Mouse (Mus musculus): ENCODE data around the gene Olfr469. TPM values are rescaled to one million over a fixed set of nuclear protein-coding genes. Genes with fewer than 3 reads are reported as not detected.
"Not testable (repeated sequence)": the region's sequence is repeated elsewhere in the genome, so short reads cannot be mapped to it uniquely, and the experiment has no call there.

Olfr469 gene
- polyA plus RNA-seq (2015; fragmentation: Nextera tagmentation; extraction: Ambion mirVana) = not detected in 2 replicates

- H3K9ac ChIP-seq; ATAC-seq (ENCODE audit: extremely low read depth, insufficient number of reproducible peaks, low FRiP score, low TSS enrichment); H3K27ac ChIP-seq (replicated peaks); H3K4me3 ChIP-seq; H3K4me1 ChIP-seq; H3K9me3 ChIP-seq; H3K27me3 ChIP-seq (replicated peaks); H3K4me2 ChIP-seq; H3K36me3 ChIP-seq: not testable (repeated sequence)
These were observed at the start of gene Olfr469 for GRCm38 (mm10) chr7:107825441-107825840. Gene Olfr469 (minus strand): TSS chr7:107825541.

GRCm38 (mm10) chr7:107847390-107847789 is 22.0 kb upstream of the Olfr469 start, which contains the start of gene Olfr470:
Gene Olfr470 (minus strand): TSS chr7:107847490.
- H3K36me3 ChIP-seq; H3K27ac ChIP-seq (replicated peaks); H3K4me1 ChIP-seq; H3K4me3 ChIP-seq; H3K27me3 ChIP-seq (replicated peaks); H3K9ac ChIP-seq; H3K4me2 ChIP-seq; ATAC-seq (ENCODE audit: extremely low read depth, insufficient number of reproducible peaks, low FRiP score, low TSS enrichment); H3K9me3 ChIP-seq: not testable (repeated sequence)
- WGBS = 57% methylated on average over 1 of the region's 1 CpGs

GRCm38 (mm10) chr7:107841719-107842118 is 16.4 kb upstream of the Olfr469 start:
- H3K27ac ChIP-seq (replicated peaks) = no peak overlapping the region
- no peaks in the 10 kb centered on the region for H3K4me1 ChIP-seq
- H3K9me3 ChIP-seq = no peaks in the 10 kb centered on the region
- no peak overlapping the region for H3K9ac ChIP-seq
- no peak for ATAC-seq (ENCODE audit: extremely low read depth, insufficient number of reproducible peaks, low FRiP score, low TSS enrichment)
- H3K27me3 ChIP-seq (replicated peaks) = no peaks in the 10 kb centered on the region
- no peaks in the 10 kb centered on the region for H3K36me3 ChIP-seq
- H3K4me3 ChIP-seq = no peak overlapping the region
- 61% methylated on average over 1 of the region's 1 CpGs for WGBS
- H3K4me2 ChIP-seq = no peak overlapping the region

GRCm38 (mm10) chr7:107823867-107824266 is 1.5 kb downstream of the Olfr469 start:
- not testable (repeated sequence) for H3K9me3 ChIP-seq; H3K36me3 ChIP-seq; H3K4me1 ChIP-seq; H3K4me3 ChIP-seq; H3K4me2 ChIP-seq; ATAC-seq (ENCODE audit: extremely low read depth, insufficient number of reproducible peaks, low FRiP score, low TSS enrichment); H3K27ac ChIP-seq (replicated peaks); H3K27me3 ChIP-seq (replicated peaks); H3K9ac ChIP-seq
- WGBS = 46% methylated on average over 2 of the region's 2 CpGs

- ATAC-seq (ENCODE audit: extremely low read depth, insufficient number of reproducible peaks, low FRiP score, low TSS enrichment) = no peak
- no peak overlapping the region for H3K9ac ChIP-seq
- H3K4me2 ChIP-seq = no peak overlapping the region
- H3K36me3 ChIP-seq = no peaks in the 10 kb centered on the region
- no peaks in the 10 kb centered on the region for H3K9me3 ChIP-seq
- H3K27ac ChIP-seq (replicated peaks) = no peak overlapping the region
- H3K27me3 ChIP-seq (replicated peaks) = no peaks in the 10 kb centered on the region
- H3K4me1 ChIP-seq = no peaks in the 10 kb centered on the region
- no peak overlapping the region for H3K4me3 ChIP-seq
These were observed 5.9 kb downstream of the Olfr469 start for GRCm38 (mm10) chr7:107819442-107819841.

GRCm38 (mm10) chr7:107811963-107812362 is 13.4 kb downstream of the Olfr469 start, which contains the start of gene Olfr467:
Gene Olfr467 (plus strand): TSS chr7:107812263.
- Histone ChIP-seq H3K9ac (no peak within 1 kb of the TSS), H3K4me3 (no peak within 1 kb of the TSS), H3K27ac (replicated peaks) (no peak within 1 kb of the TSS), H3K9me3 (no peaks in the 10 kb centered on the region), H3K36me3 (no peaks in the 10 kb centered on the region), H3K4me2 (no peak within 1 kb of the TSS), H3K4me1 (no peaks in the 10 kb centered on the region), H3K27me3 (replicated peaks) (no peaks in the 10 kb centered on the region)
- no peak for ATAC-seq (ENCODE audit: extremely low read depth, insufficient number of reproducible peaks, low FRiP score, low TSS enrichment)

GRCm38 (mm10) chr7:107802138-107802537 is 23.2 kb downstream of the Olfr469 start:
- H3K4me2 ChIP-seq = no peak overlapping the region
- peaks cover 9% of the 10 kb centered on the region for H3K9me3 ChIP-seq
- H3K36me3 ChIP-seq = no peaks in the 10 kb centered on the region
- no peaks in the 10 kb centered on the region for H3K4me1 ChIP-seq
- H3K27me3 ChIP-seq (replicated peaks) = no peaks in the 10 kb centered on the region
- no peak overlapping the region for H3K9ac ChIP-seq
- no peak for ATAC-seq (ENCODE audit: extremely low read depth, insufficient number of reproducible peaks, low FRiP score, low TSS enrichment)
- H3K4me3 ChIP-seq = no peak overlapping the region
- H3K27ac ChIP-seq (replicated peaks) = no peak overlapping the region
- WGBS = 70% methylated on average over 3 of the region's 3 CpGs

- Histone ChIP-seq H3K36me3 (no peaks in the 10 kb centered on the region), H3K9ac (no peak within 1 kb of the TSS), H3K4me2 (no peak within 1 kb of the TSS), H3K4me1 (no peaks in the 10 kb centered on the region), H3K27me3 (replicated peaks) (no peaks in the 10 kb centered on the region), H3K27ac (replicated peaks) (no peak within 1 kb of the TSS), H3K4me3 (no peak within 1 kb of the TSS), H3K9me3 (peaks cover 5% of the 10 kb centered on the region)
- WGBS = 81% methylated on average over 2 of the region's 2 CpGs
- ATAC-seq (ENCODE audit: extremely low read depth, insufficient number of reproducible peaks, low FRiP score, low TSS enrichment) = no peak
These were observed 24.2 kb downstream of the Olfr469 start, which contains the start of gene Ovch2 for GRCm38 (mm10) chr7:107801108-107801507. Gene Ovch2 (minus strand): TSS chr7:107801208.

GRCm38 (mm10) chr7:107796500-107796899 is 28.8 kb downstream of the Olfr469 start:
- Histone ChIP-seq H3K9me3 (no peaks in the 10 kb centered on the region), H3K9ac (no peak overlapping the region), H3K4me1 (no peaks in the 10 kb centered on the region), H3K27me3 (replicated peaks) (no peaks in the 10 kb centered on the region), H3K27ac (replicated peaks) (no peak overlapping the region), H3K4me3 (no peak overlapping the region), H3K4me2 (no peak overlapping the region), H3K36me3 (no peaks in the 10 kb centered on the region)
- ATAC-seq (ENCODE audit: extremely low read depth, insufficient number of reproducible peaks, low FRiP score, low TSS enrichment) = no peak
- 68% methylated on average over 2 of the region's 2 CpGs for WGBS

GRCm38 (mm10) chr7:107787977-107788620 is 37.2 kb downstream of the Olfr469 start:
- WGBS = 49% methylated on average over 3 of the region's 3 CpGs
- Histone ChIP-seq H3K4me2 (no peak overlapping the region), H3K27ac (replicated peaks) (no peak overlapping the region), H3K9me3 (no peaks in the 10 kb centered on the region), H3K36me3 (no peaks in the 10 kb centered on the region), H3K27me3 (replicated peaks) (no peaks in the 10 kb centered on the region), H3K4me1 (no peaks in the 10 kb centered on the region), H3K9ac (no peak overlapping the region), H3K4me3 (no peak overlapping the region)
- ATAC-seq (ENCODE audit: extremely low read depth, insufficient number of reproducible peaks, low FRiP score, low TSS enrichment) = no peak

GRCm38 (mm10) chr7:107779611-107780010 is 45.7 kb downstream of the Olfr469 start:
- Histone ChIP-seq H3K36me3 (no peaks in the 10 kb centered on the region), H3K4me3 (no peak overlapping the region), H3K4me2 (no peak overlapping the region), H3K27ac (replicated peaks) (no peak overlapping the region), H3K9me3 (no peaks in the 10 kb centered on the region), H3K27me3 (replicated peaks) (peaks cover 10% of the 10 kb centered on the region; the same call in 1 of the 2 replicates), H3K9ac (no peak overlapping the region), H3K4me1 (peaks cover 5% of the 10 kb centered on the region; the same call in 1 of the 2 replicates)
- 33% methylated on average over 4 of the region's 4 CpGs for WGBS
- ATAC-seq (ENCODE audit: extremely low read depth, insufficient number of reproducible peaks, low FRiP score, low TSS enrichment) = no peak

GRCm38 (mm10) chr7:107778216-107778615 is 47.1 kb downstream of the Olfr469 start:
- Histone ChIP-seq H3K4me2 (no peak overlapping the region), H3K9me3 (no peaks in the 10 kb centered on the region), H3K9ac (no peak overlapping the region), H3K4me1 (peaks cover 5% of the 10 kb centered on the region; the same call in 1 of the 2 replicates), H3K27ac (replicated peaks) (no peak overlapping the region), H3K27me3 (replicated peaks) (peaks cover 10% of the 10 kb centered on the region; the same call in 1 of the 2 replicates), H3K4me3 (no peak overlapping the region), H3K36me3 (no peaks in the 10 kb centered on the region)
- ATAC-seq (ENCODE audit: extremely low read depth, insufficient number of reproducible peaks, low FRiP score, low TSS enrichment) = no peak
- WGBS = 60% methylated on average over 1 of the region's 1 CpGs

All from heart, embryonic 13.5 days (tissue).